Mouse (Mus musculus) bone marrow, adult 2 months (tissue): Measurements from ENCODE around the gene Pkmyt1.

Source experiments
- CTCF ChIP-seq: fragments of 200-500 bp; IDR thresholded peaks from 2 replicates; pipeline ENCODE4 v1.5.1; 2011; ENCODE audit warnings: low read length, control low read depth; ENCODE audit not compliant: control insufficient read depth, insufficient read depth
- POLR2A ChIP-seq: fragments of 200-500 bp; IDR thresholded peaks from 2 replicates; pipeline ENCODE4 v1.6.1; 2011; ENCODE audit warnings: low read depth, mild to moderate bottlenecking, control low read depth, low read length, borderline replicate concordance; ENCODE audit not compliant: control insufficient read depth

DNA sequence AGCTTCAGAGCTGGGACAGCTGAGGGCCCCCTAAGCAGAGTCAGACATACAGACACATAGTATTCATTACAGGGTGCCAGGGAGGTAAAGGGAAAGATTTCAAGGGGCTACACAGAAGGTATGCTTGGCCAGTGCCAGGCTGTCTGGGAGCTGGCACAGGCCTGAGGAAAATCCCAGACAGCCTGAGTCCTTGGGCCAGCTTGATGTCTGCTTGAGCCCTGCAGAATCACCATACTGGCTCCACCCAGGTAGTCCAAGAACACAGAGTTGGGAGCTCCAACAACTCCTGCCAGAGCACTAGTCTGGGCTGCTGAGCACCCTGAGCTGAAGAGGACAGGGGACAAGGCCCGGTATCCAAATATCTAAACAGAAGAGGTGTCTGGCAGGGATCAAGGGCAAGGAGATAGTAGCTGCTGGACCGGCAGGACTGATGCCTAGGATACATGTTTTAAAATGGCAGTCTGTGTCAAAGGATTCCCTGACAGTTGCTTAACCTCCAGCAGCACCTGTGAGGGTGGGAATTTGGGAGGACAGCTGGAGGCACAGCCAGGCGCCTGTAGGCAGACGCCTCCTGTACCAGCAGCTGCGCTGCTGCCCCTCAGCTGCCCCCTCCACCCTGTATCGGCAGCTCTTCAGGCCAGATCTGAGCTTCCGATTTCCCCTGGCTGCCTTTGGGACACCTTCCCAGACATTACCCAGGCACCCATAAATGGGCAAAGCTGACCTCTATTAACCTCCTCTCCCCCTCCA lies 3.6 kb upstream of the Pkmyt1 start, which contains the start of gene 1520401A03Rik:
- no peak for TF ChIP-seq CTCF
- TF ChIP-seq POLR2A = no peak
